Mouse (Mus musculus): ENCODE data around the gene Eml6. TPM values are rescaled to one million over a fixed set of nuclear protein-coding genes. Genes with fewer than 3 reads are reported as not detected.
A peak's percentile ranks its signal among the peaks of the same experiment; 100 is the strongest.

Eml6 gene
- total and polyA plus RNA-seq, 2 experiments, result 0.12 to 2.5 TPM

DNA sequence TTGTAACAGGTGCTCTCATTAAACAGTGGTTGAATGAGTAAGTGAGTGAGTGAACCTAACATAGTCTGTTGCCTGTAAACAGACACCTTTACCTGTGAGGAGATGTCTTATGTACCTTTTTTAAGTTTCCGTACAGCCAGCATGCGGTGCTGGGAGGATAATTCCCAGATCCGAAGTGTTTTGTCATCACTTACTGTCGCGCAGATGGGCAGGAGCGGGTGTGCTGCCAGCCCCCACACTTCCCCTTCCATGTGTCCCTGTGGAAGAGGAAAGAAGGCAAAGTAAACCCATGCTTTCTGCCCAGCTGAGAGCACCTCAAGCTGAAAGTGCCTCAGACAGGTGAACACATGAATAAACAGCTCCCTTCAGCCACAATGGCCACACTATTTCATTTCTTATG, 230.7 kb downstream of the Eml6 start:
- Histone ChIP-seq H3K79me2 (ENCODE audit: control insufficient read depth, insufficient read depth, low read length) (no peaks in the 10 kb centered on the region), H3K9ac (ENCODE audit: low read depth, low read length) (no peak overlapping the region), H3K27me3 (ENCODE audit: control insufficient read depth, insufficient read depth, low read length) (peaks cover 2% of the 10 kb centered on the region; the same call in 1 of the 2 replicates), H3K4me1 (ENCODE audit: control insufficient read depth, insufficient read depth, low read length) (no peaks in the 10 kb centered on the region), H3K36me3 (ENCODE audit: control insufficient read depth, insufficient read depth, low read length) (no peaks in the 10 kb centered on the region), H3K4me3 (ENCODE audit: insufficient read depth, low read depth, low read length) (no peak overlapping the region), H3K27ac (replicated peaks; ENCODE audit: insufficient read depth, low read depth, low read length) (no peak overlapping the region)
- no peak for DNase-seq (ENCODE audit: extremely low read depth, low read depth, low spot score)
- WGBS, result 96% methylated on average over 6 of the region's 6 CpGs
- TF ChIP-seq CTCF (IDR thresholded peaks at IDR 0.05; ENCODE audit: low read depth, low read length) (no peak), POLR2A (IDR thresholded peaks at IDR 0.05; ENCODE audit: extremely low read depth, insufficient read depth, low read length) (no peak)

- H3K36me3 ChIP-seq (ENCODE audit: control insufficient read depth, insufficient read depth, low read length), result no peaks in the 10 kb centered on the region
- H3K4me3 ChIP-seq (ENCODE audit: insufficient read depth, low read depth, low read length), result no peak overlapping the region
- no peaks in the 10 kb centered on the region for H3K79me2 ChIP-seq (ENCODE audit: control insufficient read depth, insufficient read depth, low read length)
- H3K27me3 ChIP-seq (ENCODE audit: control insufficient read depth, insufficient read depth, low read length), result peaks cover 2% of the 10 kb centered on the region; the same call in 1 of the 2 replicates
- H3K4me1 ChIP-seq (ENCODE audit: control insufficient read depth, insufficient read depth, low read length), result no peaks in the 10 kb centered on the region
- DNase-seq (ENCODE audit: extremely low read depth, low read depth, low spot score), result no peak
- 76% methylated on average over 2 of the region's 2 CpGs for WGBS
- TF ChIP-seq CTCF (IDR thresholded peaks at IDR 0.05; ENCODE audit: low read depth, low read length), result no peak
- TF ChIP-seq POLR2A (IDR thresholded peaks at IDR 0.05; ENCODE audit: extremely low read depth, insufficient read depth, low read length), result no peak
- H3K27ac ChIP-seq (replicated peaks; ENCODE audit: insufficient read depth, low read depth, low read length), result no peak overlapping the region
- no peak overlapping the region for H3K9ac ChIP-seq (ENCODE audit: low read depth, low read length)
These were observed 231.4 kb downstream of the Eml6 start for GRCm38 (mm10) chr11:29794475-29794874.

DNA sequence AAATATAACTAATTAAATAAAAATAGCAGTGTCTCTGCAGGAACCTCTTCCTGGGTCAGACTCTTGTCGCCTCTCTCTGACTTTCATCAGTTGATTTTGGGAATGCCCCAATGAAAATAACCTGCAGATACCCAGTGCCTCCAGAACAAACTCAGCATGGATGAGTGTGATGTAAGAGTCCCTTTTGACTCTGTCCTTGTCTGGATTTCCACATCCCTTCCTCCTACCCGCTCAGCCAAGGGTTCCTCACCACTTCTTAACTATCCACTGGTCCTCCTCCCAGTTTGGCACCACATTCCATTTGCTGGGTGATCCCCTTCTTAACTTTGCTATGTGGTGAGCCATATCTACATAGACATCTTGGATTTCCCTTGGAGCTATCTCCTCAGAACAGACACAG, 235.0 kb downstream of the Eml6 start:
- DNase-seq (ENCODE audit: extremely low read depth, low read depth, low spot score), result peak; percentile 18

GRCm38 (mm10) chr11:29788921-29789638, 236.8 kb downstream of the Eml6 start:
- Histone ChIP-seq H3K27ac (replicated peaks; ENCODE audit: insufficient read depth, low read depth, low read length) (no peak overlapping the region), H3K27me3 (ENCODE audit: control insufficient read depth, insufficient read depth, low read length) (no peaks in the 10 kb centered on the region; the same call in 1 of the 2 replicates), H3K9ac (ENCODE audit: low read depth, low read length) (no peak overlapping the region), H3K4me1 (ENCODE audit: control insufficient read depth, insufficient read depth, low read length) (no peaks in the 10 kb centered on the region), H3K4me3 (ENCODE audit: insufficient read depth, low read depth, low read length) (no peak overlapping the region), H3K79me2 (ENCODE audit: control insufficient read depth, insufficient read depth, low read length) (no peaks in the 10 kb centered on the region), H3K36me3 (ENCODE audit: control insufficient read depth, insufficient read depth, low read length) (no peaks in the 10 kb centered on the region)
- TF ChIP-seq POLR2A (IDR thresholded peaks at IDR 0.05; ENCODE audit: extremely low read depth, insufficient read depth, low read length) (no peak), CTCF (IDR thresholded peaks at IDR 0.05; ENCODE audit: low read depth, low read length) (no peak)
- DNase-seq (ENCODE audit: extremely low read depth, low read depth, low spot score), result no peak
- 82% methylated on average over 6 of the region's 6 CpGs for WGBS

More for the DNA sequence above, 235.0 kb downstream of the Eml6 start:
- H3K9ac ChIP-seq (ENCODE audit: low read depth, low read length), result no peak overlapping the region
- no peaks in the 10 kb centered on the region for H3K79me2 ChIP-seq (ENCODE audit: control insufficient read depth, insufficient read depth, low read length)
- H3K27ac ChIP-seq (replicated peaks; ENCODE audit: insufficient read depth, low read depth, low read length), result no peak overlapping the region
- no peaks in the 10 kb centered on the region for H3K4me1 ChIP-seq (ENCODE audit: control insufficient read depth, insufficient read depth, low read length)
- no peaks in the 10 kb centered on the region for H3K36me3 ChIP-seq (ENCODE audit: control insufficient read depth, insufficient read depth, low read length)
- H3K27me3 ChIP-seq (ENCODE audit: control insufficient read depth, insufficient read depth, low read length), result no peaks in the 10 kb centered on the region; the same call in 1 of the 2 replicates
- TF ChIP-seq POLR2A (IDR thresholded peaks at IDR 0.05; ENCODE audit: extremely low read depth, insufficient read depth, low read length), result no peak
- no peak for TF ChIP-seq CTCF (IDR thresholded peaks at IDR 0.05; ENCODE audit: low read depth, low read length)
- WGBS, result 34% methylated on average over 2 of the region's 2 CpGs
- no peak overlapping the region for H3K4me3 ChIP-seq (ENCODE audit: insufficient read depth, low read depth, low read length)

GRCm38 (mm10) chr11:29788499-29788898, 237.3 kb downstream of the Eml6 start:
- 73% methylated on average over 1 of the region's 1 CpGs for WGBS
- H3K4me3 ChIP-seq (ENCODE audit: insufficient read depth, low read depth, low read length), result no peak overlapping the region
- TF ChIP-seq POLR2A (IDR thresholded peaks at IDR 0.05; ENCODE audit: extremely low read depth, insufficient read depth, low read length) (no peak), CTCF (IDR thresholded peaks at IDR 0.05; ENCODE audit: low read depth, low read length) (no peak)
- H3K27ac ChIP-seq (replicated peaks; ENCODE audit: insufficient read depth, low read depth, low read length), result no peak overlapping the region
- no peaks in the 10 kb centered on the region for H3K79me2 ChIP-seq (ENCODE audit: control insufficient read depth, insufficient read depth, low read length)
- H3K36me3 ChIP-seq (ENCODE audit: control insufficient read depth, insufficient read depth, low read length), result no peaks in the 10 kb centered on the region
- H3K4me1 ChIP-seq (ENCODE audit: control insufficient read depth, insufficient read depth, low read length), result no peaks in the 10 kb centered on the region
- no peak for DNase-seq (ENCODE audit: extremely low read depth, low read depth, low spot score)
- H3K9ac ChIP-seq (ENCODE audit: low read depth, low read length), result no peak overlapping the region
- H3K27me3 ChIP-seq (ENCODE audit: control insufficient read depth, insufficient read depth, low read length), result no peaks in the 10 kb centered on the region; the same call in 1 of the 2 replicates

GRCm38 (mm10) chr11:29787473-29787872, 238.4 kb downstream of the Eml6 start:
- TF ChIP-seq POLR2A (IDR thresholded peaks at IDR 0.05; ENCODE audit: extremely low read depth, insufficient read depth, low read length), result no peak
- TF ChIP-seq CTCF (IDR thresholded peaks at IDR 0.05; ENCODE audit: low read depth, low read length), result no peak
- H3K36me3 ChIP-seq (ENCODE audit: control insufficient read depth, insufficient read depth, low read length), result no peaks in the 10 kb centered on the region
- no peak overlapping the region for H3K4me3 ChIP-seq (ENCODE audit: insufficient read depth, low read depth, low read length)
- no peaks in the 10 kb centered on the region for H3K4me1 ChIP-seq (ENCODE audit: control insufficient read depth, insufficient read depth, low read length)
- no peak overlapping the region for H3K9ac ChIP-seq (ENCODE audit: low read depth, low read length)
- no peaks in the 10 kb centered on the region for H3K27me3 ChIP-seq (ENCODE audit: control insufficient read depth, insufficient read depth, low read length)
- 34% methylated on average over 5 of the region's 5 CpGs for WGBS
- no peak for DNase-seq (ENCODE audit: extremely low read depth, low read depth, low spot score)
- no peaks in the 10 kb centered on the region for H3K79me2 ChIP-seq (ENCODE audit: control insufficient read depth, insufficient read depth, low read length)
- H3K27ac ChIP-seq (replicated peaks; ENCODE audit: insufficient read depth, low read depth, low read length), result no peak overlapping the region
